Mouse (Mus musculus) kidney, adult 2 months (tissue): Measurements from ENCODE around the gene Siglech.

Experiments
- CTCF ChIP-seq: fragments of 200-500 bp; conservative IDR thresholded peaks from 2 replicates; pipeline ENCODE4 v1.5.1; 2011; ENCODE audit warnings: low read depth, mild to moderate bottlenecking, control low read depth, low read length, moderate library complexity, mixed read lengths; ENCODE audit not compliant: insufficient read depth, insufficient read length
- POLR2A ChIP-seq: fragments of 200-500 bp; IDR thresholded peaks from one replicate; pipeline ENCODE4 v1.6.1; 2011; ENCODE audit warnings: low read depth, low read length, control low read depth

GRCm38 (mm10) chr7:55793236-55793951 is 25.4 kb downstream of the Siglech start:
- TF ChIP-seq POLR2A (no peak), CTCF (no peak)
